Comparison of ENCODE assay signal across 23 mouse cellular contexts in the genomic region with DNA sequence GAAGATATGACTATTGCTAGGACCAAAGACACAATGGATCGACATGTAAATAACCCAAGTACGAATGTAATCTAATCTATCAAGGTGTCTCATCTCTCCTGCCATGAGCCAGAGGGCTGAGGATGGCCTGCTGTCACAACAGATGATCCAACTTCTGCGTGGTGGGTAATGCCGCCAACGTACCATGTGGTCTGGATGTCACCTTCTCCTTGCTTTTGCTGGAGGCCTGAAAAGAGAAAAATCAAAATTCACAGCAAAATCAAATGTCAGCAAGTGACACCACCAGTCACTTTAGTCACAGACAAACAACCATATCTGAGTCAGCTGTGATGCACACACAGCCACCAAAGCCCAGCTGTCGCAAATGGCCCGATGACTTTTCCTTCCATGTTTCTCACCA. TPM values are rescaled to one million over a fixed set of nuclear protein-coding genes. Genes with fewer than 3 reads are reported as not detected.
DNase-seq lines count a peak whose midpoint lies in the region; ATAC-seq and TF ChIP-seq lines count a peak whose summit lies in the region.
"Had no signal": no experiment of that assay in that cellular context is flagged by ENCODE, and none has a peak within 500 bp of the region (broad histone marks: within the 10 kb centered on the region; RNA-seq: fewer than 3 reads in every experiment).

No protein-coding gene starts in this region.

- H3K9ac ChIP-seq in forebrain, postnatal 0 days = no peak overlapping the region
- no peak overlapping the region for H3K9ac ChIP-seq in forebrain, embryonic 12.5 days
- H3K9ac ChIP-seq: embryonic facial prominence, embryonic 12.5 days; forebrain, embryonic 13.5 days; heart, embryonic 12.5 days had no signal

- TF ChIP-seq CTCF in forebrain, postnatal 0 days (IDR thresholded peaks at IDR 0.05; ENCODE audit: low read depth) = no peak

- ATAC-seq in forebrain, postnatal 0 days = peak; percentile 34; the same call in 1 of the 2 replicates
- no peak for ATAC-seq in forebrain, embryonic 12.5 days (ENCODE audit: low FRiP score)
- ATAC-seq: CD4-positive, CD25-positive, alpha-beta regulatory T cell, adult 4 months; forebrain, embryonic 13.5 days had no signal

- H3K4me3 ChIP-seq in forebrain, postnatal 0 days (ENCODE audit: low read depth, low read length) = no peak overlapping the region
- H3K4me3 ChIP-seq in forebrain, embryonic 12.5 days (replicated peaks) = no peak overlapping the region
- H3K4me3 ChIP-seq: embryonic facial prominence, embryonic 12.5 days; forebrain, embryonic 13.5 days; gastrocnemius, adult 2 months; heart, embryonic 12.5 days had no signal

- no peaks in the 10 kb centered on the region for H3K27me3 ChIP-seq in forebrain, postnatal 0 days (ENCODE audit: insufficient read depth, low read length)
- H3K27me3 ChIP-seq in forebrain, embryonic 12.5 days = no peaks in the 10 kb centered on the region
- H3K27me3 ChIP-seq: embryonic facial prominence, embryonic 12.5 days; forebrain, embryonic 13.5 days; heart, embryonic 12.5 days had no signal

- H3K9me3 ChIP-seq in forebrain, postnatal 0 days (ENCODE audit: low read length) = no peaks in the 10 kb centered on the region
- no peaks in the 10 kb centered on the region for H3K9me3 ChIP-seq in forebrain, embryonic 12.5 days
- H3K9me3 ChIP-seq: embryonic facial prominence, embryonic 12.5 days; forebrain, embryonic 13.5 days; heart, embryonic 12.5 days had no signal

- H3K36me3 ChIP-seq in forebrain, postnatal 0 days (ENCODE audit: insufficient read depth) = no peaks in the 10 kb centered on the region
- H3K36me3 ChIP-seq in forebrain, embryonic 12.5 days (replicated peaks) = no peaks in the 10 kb centered on the region
- H3K36me3 ChIP-seq: embryonic facial prominence, embryonic 12.5 days; G1E; heart, embryonic 12.5 days had no signal

- no peak overlapping the region for H3K27ac ChIP-seq in forebrain, postnatal 0 days (ENCODE audit: low read depth, low read length)
- no peak overlapping the region for H3K27ac ChIP-seq in forebrain, embryonic 12.5 days
- H3K27ac ChIP-seq: embryonic facial prominence, embryonic 12.5 days; forebrain, embryonic 13.5 days; gastrocnemius, adult 2 months had no signal

- DNase-seq in forebrain, postnatal 0 days = peak; percentile 6
- DNase-seq in lung, postnatal 10 days = peak; percentile 7
- no peak for DNase-seq in lung, postnatal 36 days
- DNase-seq in layer of hippocampus, postnatal 14 days (ENCODE audit: low spot score in 2 of 2) = peak; percentile 59 to 83
- no peak for DNase-seq in yolk sac, embryonic 10.5 days (ENCODE audit: low spot score)
- DNase-seq in urinary bladder, adult 2 months (ENCODE audit: low spot score) = no peak
- DNase-seq: adrenal gland, postnatal 10 days; B cell, adult 2 months; cerebellum, adult 11-12 months; cerebellum, adult 9-10 months; cerebellum, postnatal 25 days; gastrocnemius, adult 2 months; gastrocnemius, postnatal 25 days; heart, postnatal 36 days had no signal

- H3K4me1 ChIP-seq in forebrain, postnatal 0 days (ENCODE audit: insufficient read depth) = no peaks in the 10 kb centered on the region
- no peaks in the 10 kb centered on the region for H3K4me1 ChIP-seq in forebrain, embryonic 12.5 days
- H3K4me1 ChIP-seq: embryonic facial prominence, embryonic 12.5 days; forebrain, embryonic 13.5 days; heart, embryonic 12.5 days had no signal

- H3K4me2 ChIP-seq in forebrain, postnatal 0 days (ENCODE audit: low read depth) = no peak overlapping the region
- no peak overlapping the region for H3K4me2 ChIP-seq in forebrain, embryonic 12.5 days
- H3K4me2 ChIP-seq: embryonic facial prominence, embryonic 12.5 days; forebrain, embryonic 13.5 days; heart, embryonic 12.5 days had no signal

- WGBS in forebrain, postnatal 0 days = 93% methylated on average over 7 of the region's 7 CpGs
- WGBS in forebrain, embryonic 12.5 days = 91% methylated on average over 7 of the region's 7 CpGs

RNA-seq across cellular contexts. Expression of gene Adgrf4, which starts 22.9 kb away (rescaled TPM):
- total RNA-seq in forebrain, postnatal 0 days (2014; rRNA removed) = 0.31 and 0.76 TPM in 2 replicates
- 0.05 and 0.06 TPM in 2 replicates for polyA plus RNA-seq in forebrain, postnatal 0 days (2015; fragmentation: Nextera tagmentation; extraction: Ambion mirVana)
- not detected in 2 replicates for polyA plus RNA-seq in forebrain, embryonic 12.5 days (2016; fragmentation: Nextera tagmentation; extraction: Ambion mirVana)
- 1 to 10 TPM in 1 of 2 experiments, under 1 TPM in 1; 0.91 to 1.3 TPM for total RNA-seq in layer of hippocampus, postnatal 14 days (2021)
- 2.2 and 2.8 TPM in 2 replicates for polyA plus RNA-seq in urinary bladder, adult 2 months (2012; rRNA removed)
- total RNA-seq: G1E; granulocyte monocyte progenitor cell, adult 5-6 weeks had no signal
- polyA plus RNA-seq: CD4-positive, CD25-positive, alpha-beta regulatory T cell, adult 4 months; G1E; heart, embryonic 12.5 days; heart, embryonic 16.5 days had no signal

RNA-seq across cellular contexts. Expression of gene Adgrf2, which starts 27.0 kb away (rescaled TPM):
- 0.23 and 0.57 TPM in 2 replicates for total RNA-seq in forebrain, postnatal 0 days (2014; rRNA removed)
- not detected in 2 replicates for polyA plus RNA-seq in forebrain, postnatal 0 days (2015; fragmentation: Nextera tagmentation; extraction: Ambion mirVana)
- 0.13 TPM in 1 of 2 replicates, not detected in the other for polyA plus RNA-seq in forebrain, embryonic 12.5 days (2016; fragmentation: Nextera tagmentation; extraction: Ambion mirVana)
- total RNA-seq in layer of hippocampus, postnatal 14 days (2021) = under 1 TPM; 0.48 to 0.53 TPM
- polyA plus RNA-seq in urinary bladder, adult 2 months (2012; rRNA removed) = 0.16 and 0.18 TPM in 2 replicates
- total RNA-seq: granulocyte monocyte progenitor cell, adult 5-6 weeks had no signal
- polyA plus RNA-seq: CD4-positive, CD25-positive, alpha-beta regulatory T cell, adult 4 months; G1E; hindbrain, embryonic 11.5 days had no signal

Comparison
In these comparisons a context has a peak if more than half of its experiments do, and no peak if none do; other contexts are left out.
1. DNase-seq: peak in forebrain, postnatal 0 days (single experiment), lung, postnatal 10 days (single experiment) and layer of hippocampus, postnatal 14 days (2 of 2); none in lung, postnatal 36 days (single experiment), yolk sac, embryonic 10.5 days (single experiment) and urinary bladder, adult 2 months (single experiment).